Mouse (Mus musculus): Measurements from ENCODE around the gene Aldh4a1.

Gene Aldh4a1

DNA sequence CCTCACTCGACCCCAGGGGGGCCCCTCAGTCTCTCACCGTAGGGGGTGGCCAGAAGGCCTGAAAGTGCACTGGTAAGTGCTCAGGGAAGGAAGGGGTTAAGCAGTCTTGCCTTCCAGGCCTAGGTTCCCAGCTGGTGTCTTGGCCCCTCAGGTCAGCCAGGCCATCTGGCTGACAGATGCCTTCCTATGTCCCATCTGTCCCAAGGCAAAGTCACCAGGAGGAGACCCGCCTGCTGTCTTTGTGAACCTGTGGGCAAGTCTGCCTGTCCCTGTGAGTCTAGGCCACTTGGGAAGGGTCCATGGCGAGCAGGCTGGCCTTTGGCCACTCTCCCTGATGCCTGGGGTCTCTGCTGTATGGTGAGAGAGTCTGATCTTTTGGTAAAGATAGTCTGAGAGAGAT lies 32.2 kb upstream of the Aldh4a1 start:
- peak; percentile 92 to 93 for DNase-seq

DNA sequence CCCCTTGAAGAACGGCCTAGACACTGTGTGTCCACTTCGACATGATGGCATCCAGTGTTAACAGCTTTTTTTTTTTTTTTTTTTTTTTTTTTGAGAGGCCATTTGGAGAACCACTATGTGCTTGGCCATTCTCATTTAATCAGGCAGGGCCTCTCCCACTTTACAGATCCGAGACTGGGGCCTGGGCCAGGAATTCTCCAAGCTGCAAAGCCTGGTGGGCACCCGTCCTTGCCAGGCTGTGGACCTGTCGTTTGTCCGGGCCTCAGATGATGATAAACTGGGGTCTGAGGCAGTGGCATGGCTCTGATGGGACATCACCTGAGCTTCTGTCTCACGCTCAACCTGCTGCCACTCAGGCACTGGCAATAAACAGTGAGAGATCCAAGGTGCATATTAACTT lies 29.8 kb upstream of the Aldh4a1 start:
- peak; percentile 30 to 58 for DNase-seq

DNA sequence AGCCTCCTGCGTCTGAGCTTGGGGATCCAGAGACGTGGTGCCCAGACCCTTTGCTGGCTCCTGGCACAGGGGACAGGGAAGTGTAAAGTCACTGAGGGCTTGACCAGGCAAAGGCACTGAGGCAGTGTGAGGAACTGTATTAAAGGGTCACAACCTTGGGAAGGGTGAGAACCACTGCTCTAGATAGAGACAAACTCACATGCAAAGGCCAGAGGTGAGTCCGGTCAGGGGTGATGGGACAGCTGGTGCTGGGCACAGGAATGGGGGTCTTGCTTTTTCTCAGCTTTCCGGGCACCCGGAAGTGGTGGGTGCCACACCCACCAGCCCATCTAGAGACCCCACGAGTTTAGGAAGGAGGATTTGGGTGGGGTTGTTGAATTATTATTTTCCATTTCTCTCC lies 29.3 kb upstream of the Aldh4a1 start:
- no peak for DNase-seq

DNA sequence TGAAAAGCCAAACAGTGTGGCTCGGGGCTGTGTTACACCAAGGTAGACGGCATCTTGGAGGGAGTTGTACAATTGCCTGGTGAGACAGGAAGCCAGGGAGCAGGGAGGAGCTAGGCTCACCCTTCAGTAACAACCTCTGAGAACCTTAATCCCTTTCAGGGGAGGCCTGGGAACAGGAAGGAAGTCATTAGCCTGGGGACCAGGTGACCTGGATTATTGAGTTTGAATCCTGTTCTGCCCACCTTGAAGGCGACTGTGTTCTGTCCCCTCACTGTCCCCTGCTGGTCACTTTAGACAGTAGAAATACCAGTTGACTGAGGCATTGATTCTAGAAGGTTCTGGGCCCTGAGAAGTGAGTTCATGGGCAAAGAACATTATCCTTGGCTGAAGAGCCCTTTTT lies 28.6 kb upstream of the Aldh4a1 start:
- DNase-seq: peak in 1 of 2 experiments; percentile 13

DNA sequence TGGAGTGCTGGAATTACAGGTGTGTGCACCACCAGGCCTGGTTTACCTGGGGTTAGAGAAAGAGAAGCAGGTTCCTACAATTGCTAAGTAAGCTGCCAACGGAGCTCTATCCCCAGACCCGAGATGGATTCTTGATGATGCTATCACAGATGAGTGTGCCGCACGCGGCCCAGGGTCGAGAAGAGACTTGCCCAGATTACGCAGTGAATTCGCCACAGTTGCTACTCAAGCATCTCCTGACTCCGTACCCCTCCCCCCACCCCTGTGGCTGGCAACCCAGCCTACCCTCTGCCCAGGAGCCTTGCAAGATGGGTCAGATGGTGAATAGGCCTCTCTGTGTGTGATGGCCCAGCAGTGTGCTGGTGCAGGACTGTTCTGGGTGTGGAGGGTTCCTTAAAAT lies 26.0 kb upstream of the Aldh4a1 start:
- DNase-seq: no peak

DNA sequence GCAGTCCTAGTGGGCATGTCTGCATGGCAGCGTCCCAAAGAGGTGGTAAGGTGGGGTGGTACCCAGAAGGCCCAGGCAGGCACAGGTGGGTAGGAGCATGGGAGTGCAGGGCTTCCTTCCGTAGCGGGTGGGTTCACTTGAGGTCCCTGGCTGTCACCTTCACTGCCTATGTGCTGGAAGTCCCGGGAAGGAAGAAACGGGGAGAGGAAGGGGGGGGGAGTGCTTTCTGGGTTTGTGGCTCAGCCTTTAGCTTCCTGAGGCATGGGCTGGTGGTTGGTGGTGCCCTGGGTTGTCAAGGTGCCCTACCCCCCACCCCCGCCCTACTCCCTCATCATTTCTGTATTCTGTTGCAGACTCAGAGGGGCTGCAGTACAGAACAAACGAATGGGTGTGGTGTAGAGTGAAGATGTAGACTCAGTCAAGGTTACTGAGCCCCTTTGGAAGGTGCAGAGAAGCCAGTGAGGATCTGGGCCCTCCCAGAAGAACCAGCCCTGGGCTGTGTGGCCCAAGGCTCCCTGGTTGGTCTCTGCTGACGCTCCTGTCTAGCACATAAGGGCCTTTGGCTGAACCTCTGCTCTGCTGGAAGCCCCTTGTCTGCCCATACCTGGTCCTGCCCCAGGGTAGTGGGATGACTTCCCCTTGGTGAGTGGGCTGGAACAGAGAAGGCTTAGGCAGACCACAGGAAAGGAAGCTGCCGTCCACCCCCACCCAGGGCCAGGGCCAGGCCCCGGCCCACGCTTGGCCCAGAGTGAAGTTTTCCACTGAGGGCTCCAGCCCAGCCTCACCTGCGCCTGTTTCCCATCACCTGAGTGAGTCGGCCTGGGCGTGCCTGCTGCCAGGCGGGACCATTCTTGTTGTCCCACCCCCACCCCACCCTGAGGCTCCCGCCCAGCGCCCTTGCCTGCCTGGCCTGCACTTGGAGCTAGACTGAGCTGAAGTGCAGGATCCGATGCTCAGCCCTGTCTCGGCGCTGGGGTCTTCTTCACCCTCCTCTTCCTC lies 25.1 kb upstream of the Aldh4a1 start:
- no peak for DNase-seq

DNA sequence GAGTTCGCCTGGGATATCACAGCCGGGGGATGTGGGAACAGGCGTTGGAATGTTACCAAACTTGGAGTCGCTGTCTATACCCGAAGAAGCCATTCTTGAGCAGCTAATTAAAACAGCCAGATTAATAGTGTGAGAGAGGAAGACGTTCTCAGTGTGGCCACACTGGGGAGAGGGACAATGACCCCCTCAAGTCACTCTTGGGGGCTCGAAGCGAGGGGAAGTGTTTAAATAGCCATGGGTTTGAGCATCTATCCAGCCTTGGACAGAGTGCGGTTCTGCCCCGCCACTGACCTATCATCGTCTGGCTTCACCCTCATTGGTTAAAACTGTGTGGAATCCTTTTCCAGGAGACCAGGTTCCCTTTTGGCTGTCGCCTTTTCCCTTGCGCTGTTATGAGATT lies 24.3 kb upstream of the Aldh4a1 start:
- no peak for DNase-seq

DNA sequence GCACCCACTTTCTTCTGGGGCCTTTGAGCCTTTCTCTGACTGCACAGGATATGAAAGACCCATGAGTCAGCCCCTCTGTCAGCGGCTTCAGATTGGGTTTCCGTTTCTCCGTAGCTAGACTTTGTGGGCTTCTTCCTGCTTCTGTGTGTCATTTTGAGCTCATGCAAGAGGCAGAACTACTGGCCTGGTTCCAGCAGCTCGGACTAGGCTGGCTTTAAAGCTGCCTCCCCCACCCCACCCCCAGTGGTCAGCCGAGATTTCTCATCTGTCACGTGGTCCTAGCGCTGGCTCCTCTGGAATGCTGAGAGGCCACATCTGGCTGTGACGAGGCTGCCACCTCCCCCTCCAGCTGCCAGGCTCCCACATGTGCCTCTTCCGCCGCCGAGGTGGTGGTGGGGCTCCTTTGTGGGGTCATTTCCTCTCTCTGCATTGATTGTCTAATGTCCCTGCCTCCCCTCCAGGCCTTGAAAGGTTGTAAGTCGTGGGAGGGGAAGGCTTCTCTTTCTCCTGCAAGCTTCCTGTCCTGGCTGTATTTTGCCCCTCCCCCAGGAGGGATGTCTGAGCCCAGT lies 23.6 kb upstream of the Aldh4a1 start:
- peak in 1 of 2 experiments; percentile 76 for DNase-seq

DNA sequence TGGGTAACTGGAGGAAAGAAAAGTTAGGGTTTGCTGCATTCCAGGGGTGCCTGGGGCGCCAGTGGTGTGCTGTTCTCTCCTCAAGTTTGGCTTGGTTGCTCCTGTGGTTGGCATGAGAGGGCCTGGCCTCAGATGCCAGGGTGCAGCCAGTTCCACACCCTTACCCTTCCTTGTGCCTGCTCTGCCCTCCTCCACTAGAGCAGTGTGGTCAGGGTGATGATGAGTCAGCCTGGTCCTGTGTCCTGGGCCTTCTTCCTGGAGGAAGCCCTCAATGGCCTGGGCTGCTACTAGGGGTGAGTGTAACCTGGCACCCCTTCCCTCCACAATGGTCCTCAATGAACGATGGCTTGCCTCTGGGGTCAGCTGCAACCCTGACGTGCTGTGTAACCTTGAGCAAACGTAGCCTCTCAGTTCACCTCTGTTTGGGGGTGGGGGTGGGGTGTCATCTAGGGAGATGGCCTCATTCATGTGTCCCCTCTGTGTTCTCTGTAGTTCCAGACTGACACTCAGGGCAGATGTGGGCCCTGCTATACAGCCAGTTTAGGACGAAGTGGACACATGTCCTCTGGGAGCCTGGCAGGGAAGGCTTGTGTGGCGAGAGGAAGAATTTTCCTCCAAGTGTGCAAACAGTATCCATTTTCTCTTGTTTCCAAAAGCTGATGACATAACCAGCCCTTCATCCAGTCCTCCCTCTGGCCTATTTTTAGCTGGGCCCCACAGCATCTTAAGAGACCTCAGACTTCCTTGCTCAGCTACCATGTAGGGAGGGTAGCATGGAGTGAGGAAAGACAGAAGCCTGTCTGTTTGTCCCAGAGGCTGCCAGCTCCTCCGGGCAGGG lies 20.9 kb upstream of the Aldh4a1 start:
- no peak for DNase-seq

DNA sequence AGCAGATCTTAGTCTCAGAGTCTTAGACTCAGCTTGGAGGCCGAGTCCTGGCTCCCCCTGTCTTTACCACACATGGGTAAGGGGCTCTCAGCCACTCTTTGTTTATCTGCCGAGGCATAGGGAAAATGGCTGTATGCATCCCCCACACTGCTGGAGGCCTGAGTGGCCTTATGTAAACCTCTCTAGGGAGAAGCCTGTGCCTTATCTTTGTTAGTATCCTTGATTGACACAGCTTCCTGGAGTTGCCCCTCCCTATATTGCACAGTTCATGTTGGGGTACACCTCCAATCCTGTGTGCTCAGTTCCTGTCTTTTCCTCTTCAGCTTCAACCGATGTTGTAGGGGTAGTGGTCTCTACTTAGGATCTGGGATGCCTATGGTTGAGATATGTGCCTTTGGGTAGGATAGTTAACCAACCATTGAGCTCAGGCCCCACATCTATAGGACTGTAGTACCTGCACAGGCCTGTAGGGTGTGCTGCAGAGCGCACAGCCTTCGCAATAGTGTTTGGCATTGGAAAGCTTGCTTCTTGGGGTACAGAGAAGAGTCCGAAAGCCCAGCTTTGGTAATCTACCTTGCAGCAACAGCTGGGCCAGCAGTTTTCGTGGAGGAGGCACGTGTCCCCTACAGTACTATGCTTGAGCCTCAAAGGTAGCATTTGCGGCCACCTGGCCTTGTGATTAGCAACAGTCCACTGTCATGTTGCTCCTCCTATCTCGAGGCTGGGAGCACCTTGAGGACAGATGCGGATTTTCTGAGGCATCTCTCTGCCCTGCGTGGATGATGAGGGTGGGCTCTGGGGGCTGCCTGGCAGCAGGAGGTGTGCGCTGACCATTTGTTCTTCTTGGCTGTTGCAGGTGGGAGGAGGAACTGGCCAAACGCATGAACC lies 20.1 kb upstream of the Aldh4a1 start, which contains the start of gene Gm21969:
TSS of gene Gm21969 (plus strand) at position 830 of the 888 bp plus-strand sequence.
- DNase-seq: peak; percentile 71 to 81

DNA sequence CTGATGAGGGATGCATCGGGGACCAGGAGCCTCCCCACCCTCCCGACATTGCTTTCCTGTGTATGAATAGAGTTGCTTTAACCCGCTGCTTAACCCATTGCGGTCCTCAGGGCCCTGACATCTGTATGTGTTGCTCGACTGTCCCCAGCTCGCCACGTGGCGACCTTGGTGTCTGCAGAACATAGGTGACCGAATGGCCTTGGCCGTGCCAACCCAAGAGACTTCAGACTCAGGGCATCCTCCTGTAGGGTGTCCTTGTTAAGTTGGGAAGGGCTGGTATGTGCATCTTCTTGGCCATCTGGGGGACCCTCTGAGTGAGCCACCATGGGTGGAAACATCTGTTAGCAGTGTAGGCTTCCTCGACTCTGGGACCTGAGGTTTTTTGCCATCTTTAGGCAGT lies 17.4 kb upstream of the Aldh4a1 start:
- DNase-seq: no peak

DNA sequence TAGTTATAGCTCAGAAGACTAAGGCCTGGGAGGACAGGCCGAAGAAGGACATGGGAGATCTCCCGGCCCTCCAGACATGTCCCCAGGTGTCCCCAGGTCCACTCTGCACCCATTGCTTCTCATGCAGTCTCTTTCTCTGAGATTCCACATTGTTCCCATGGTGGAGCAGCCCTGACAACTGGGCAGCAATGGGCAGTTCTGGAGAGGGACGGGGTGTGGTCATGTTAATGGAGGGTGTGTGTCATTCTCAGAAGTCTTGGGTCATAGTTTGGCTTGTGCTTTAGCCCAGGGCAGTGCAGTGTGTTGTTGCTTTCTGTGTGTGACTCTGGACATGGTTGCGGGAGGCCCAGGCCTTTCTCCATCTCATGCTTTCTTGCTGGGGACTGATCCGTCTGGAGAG lies 15.9 kb upstream of the Aldh4a1 start:
- DNase-seq: no peak

DNA sequence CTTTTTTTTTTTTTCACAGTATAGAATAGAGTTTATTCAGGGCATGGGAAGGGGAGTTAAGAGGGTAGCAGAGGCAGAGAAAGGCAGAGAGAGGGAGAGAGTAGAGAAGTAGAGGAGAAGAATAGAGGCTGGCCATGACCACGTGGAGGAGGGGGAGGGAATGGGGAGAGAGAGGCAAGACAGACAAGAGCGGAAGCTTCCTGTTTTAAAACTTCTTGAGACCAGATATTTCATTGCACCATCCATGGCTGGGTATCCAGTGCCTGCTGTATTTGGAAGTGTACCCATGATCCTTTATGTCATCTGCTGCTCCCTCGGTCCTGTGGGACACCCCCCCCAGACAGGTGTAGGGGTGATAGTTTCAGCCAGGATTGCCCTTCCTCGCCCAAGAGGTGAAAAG lies 13.7 kb upstream of the Aldh4a1 start:
- DNase-seq: no peak

DNA sequence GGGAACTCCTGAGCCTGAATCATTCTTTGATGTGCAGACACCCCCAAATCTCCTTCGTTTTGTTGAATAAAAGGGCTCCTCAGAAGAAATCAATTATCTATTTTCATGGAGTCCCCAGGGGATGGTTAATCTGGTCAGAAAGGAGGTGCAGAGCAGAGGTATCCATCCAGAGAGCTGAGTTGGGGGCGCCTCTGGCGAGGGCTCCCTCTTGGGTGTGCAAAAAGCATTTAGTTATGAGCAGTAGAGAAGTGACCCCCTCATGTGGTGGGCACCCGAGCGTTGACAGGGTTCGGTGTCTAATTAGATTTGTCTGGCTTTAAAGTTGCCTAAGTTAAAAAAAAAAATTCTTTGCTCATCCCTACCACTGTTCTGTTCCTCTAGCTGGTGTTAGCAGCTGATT lies 11.7 kb upstream of the Aldh4a1 start:
- no peak for DNase-seq

DNA sequence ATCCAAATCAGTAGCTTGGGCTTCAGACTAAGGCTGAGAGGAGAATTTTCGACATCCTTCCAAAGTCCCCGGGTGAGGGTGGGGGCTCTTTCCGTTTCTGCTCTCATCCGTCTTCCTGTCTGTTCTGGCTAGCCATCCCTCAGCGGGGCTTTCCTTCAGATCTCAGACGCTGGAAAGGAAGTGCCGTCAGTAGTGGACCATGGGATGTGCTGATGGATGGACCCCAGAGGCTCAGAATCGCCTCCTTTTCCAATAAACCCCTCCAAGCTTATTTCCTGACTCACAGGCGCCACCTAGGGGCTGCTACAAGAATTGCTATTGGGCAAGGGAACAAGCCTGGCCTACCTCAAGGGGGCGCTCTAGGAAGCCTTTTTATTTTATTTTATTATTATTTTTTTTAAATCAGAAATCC lies 11.1 kb upstream of the Aldh4a1 start:
- peak; percentile 83 to 88 for DNase-seq

DNA sequence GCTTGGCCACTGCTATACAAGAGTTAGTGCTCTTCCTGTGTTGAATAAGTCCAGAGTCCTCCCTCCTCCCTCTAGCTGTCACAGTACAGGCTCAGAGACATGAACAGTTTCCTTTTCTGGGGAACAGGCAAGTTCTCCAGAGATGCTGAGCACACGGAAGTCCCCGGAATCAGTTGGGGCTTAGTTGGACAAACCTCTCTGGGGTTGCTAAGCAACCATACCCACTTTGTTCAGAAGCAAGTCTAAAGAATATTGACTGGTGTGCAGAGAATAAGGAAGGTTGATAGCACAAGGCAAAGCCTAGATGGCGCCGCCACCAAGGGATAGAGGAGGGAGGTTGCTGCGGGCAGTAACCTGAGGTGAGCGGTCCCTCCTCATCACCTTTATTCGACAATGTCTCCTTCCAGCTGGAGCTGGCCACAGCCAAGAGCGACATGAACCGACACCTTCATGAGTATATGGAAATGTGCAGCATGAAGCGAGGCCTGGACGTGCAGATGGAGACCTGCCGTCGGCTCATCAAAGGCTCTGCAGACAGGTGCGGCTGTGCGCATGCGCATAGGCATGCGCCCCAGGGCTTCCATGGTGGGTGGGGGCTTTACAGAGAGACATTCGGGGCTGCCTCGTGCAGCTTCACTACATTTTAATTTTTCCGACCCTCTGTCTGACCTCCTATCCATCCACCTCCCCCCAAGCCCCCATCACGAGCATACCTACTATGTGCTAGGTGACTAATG lies 8.0 kb upstream of the Aldh4a1 start:
- DNase-seq: no peak

DNA sequence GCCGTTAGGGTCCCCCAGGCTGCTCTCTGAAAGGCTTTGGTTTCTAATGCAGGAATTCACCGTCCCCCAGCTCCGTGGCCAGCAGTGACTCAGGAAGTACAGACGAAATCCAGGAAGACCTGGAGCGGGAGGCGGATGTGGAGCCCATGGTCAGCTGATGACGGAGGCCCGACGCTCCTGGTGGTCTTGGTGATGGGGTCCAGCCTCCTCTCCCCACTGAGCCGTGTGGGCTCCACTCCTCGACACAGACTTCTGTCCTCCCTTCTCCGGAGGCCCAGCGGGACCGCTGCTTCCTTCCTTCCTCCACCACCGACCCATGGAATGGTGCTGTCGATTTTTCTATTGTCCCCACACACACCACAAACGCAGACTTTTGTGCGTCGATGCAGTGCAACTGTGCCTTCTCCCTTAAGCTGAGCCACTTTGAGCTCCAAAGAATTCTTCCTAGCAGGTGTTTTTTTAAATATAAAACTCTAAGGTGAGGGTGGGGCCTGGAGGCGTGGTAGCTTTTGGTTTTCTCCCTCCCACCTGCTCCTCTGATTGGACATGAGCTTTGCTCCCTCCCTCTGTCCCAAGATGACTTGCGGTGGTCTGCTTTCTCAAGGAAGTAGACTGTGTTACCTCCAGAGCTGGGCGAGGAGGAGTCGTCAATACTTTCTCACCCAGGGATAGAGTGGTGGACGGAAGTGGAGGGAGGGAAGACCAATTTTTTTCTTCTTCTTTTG lies 6.2 kb upstream of the Aldh4a1 start:
- DNase-seq: no peak

DNA sequence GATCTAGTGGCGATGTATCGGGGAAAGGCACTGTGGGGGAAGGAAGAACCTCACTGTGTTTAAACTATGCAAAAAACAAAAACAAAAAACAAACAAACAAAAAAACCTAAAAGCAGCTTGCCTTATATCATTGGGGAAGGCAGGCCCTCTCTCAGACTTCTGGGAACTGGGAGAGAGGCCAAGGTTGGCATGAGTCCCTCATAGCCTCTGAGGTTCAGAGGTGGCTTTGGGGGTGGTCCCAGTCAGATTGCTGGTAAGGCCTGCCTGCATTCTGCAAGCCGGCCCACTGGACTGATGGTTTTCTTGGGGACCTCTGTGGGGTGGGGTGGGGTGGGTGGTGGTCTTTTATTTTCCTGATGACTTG lies 5.7 kb upstream of the Aldh4a1 start:
- DNase-seq: peak in 1 of 2 experiments; percentile 58

DNA sequence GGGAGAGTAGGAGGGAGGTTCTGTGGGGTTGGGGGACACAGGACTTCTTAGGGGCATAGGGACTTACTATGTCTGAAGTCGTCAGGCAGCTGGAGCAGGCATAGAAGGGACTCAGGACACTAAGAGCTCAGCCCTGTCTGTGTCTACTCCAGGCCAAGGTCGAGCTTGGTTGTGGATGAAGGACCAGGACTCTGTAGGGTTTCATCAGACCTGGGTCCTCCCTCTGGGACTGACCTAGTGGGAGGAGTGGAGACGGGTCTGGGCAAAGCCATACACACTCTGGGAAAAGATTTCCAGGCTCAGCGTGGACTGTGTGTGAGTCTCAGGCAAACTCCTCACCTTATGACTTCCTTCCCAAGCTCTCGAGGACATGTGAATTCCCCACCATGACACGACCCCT lies 2.9 kb upstream of the Aldh4a1 start:
- DNase-seq: no peak

DNA sequence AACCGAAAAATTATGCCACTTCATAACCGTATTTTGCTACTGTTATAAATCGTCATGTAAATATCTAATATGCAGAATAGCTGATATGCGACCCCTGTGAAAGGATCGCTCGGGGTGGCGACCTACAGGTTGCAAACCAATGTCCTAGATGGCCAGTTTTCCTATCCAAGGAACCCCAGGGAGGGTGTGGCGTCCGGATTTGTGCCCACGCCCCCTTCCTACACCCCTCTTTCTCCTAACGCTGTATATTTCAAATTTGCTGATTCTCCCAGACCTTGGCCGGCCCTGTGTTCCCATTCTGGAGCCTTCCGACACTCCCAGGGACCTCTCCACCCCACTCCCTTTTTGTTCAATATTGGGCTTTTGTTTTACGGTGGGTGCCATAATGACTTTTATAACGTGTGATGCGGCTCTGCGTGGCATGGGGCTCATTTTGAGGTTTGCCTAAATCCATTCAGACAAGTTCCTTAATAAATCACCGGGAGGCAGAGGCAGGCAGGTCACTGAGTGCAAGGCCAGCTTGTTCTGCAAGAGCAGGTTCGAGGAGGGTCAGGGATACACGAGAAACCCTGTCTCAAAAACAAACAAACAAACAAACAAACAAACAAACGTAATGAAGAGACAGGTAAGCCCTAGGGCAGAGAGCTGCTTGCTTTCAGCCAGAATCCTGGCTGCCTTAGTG lies 909 bp downstream of the Aldh4a1 start:
- no peak for DNase-seq
